Mouse (Mus musculus): ENCODE data around the gene Fgfr2.

- no peak for TF ChIP-seq CTCF (IDR thresholded peaks at IDR 0.05; ENCODE audit: borderline replicate concordance, insufficient read depth, low read length)
- TF ChIP-seq POLR2A (IDR thresholded peaks at IDR 0.05; ENCODE audit: low read depth, low read length), result no peak
These were observed 5.3 kb downstream of the Fgfr2 start for GRCm38 (mm10) chr7:133117815-133118214.
